Mouse (Mus musculus) neural tube, embryonic 10.5 days (tissue): Measurements from ENCODE around the gene Tm4sf1.

ENCODE experiments used
- DNase-seq: peaks from one replicate; pipeline ENCODE4 v3.0.0-alpha.2; 2017; ENCODE audit warnings: low spot score; ENCODE audit errors: extremely low spot score

The Tm4sf1 gene

DNA sequence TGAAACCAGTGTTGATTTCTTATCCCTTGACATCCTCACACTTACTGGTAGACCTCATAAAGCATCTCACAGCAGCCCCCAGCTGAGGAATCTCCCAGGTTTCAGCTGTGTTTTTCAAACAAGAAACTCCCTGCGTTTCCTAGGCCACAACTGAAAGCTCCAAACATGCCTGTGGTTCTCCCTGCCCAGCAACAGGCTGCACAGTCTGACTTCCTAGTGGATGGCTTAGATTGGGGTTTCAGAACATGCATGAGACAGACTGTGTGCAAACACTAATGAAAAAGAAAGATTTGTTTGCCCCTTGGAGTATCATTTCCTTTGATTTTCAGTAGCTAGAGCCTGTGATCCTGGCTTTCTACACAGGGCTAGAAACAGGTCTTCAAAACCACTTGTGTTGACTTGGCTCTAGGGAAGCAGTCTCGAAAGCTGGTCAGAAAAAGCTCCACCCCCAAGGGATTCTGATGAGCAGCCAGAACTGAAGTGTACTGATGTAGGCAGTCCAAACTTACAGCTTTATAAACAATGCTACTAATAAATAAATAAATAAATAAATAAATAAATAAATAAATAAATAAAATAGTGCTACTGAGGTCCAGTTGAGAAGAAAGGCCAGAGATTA is at the start of gene Tm4sf1:
Tm4sf1 (minus strand) TSS at position 68 of the 619 bp plus-strand sequence.
- no peak for DNase-seq

DNA sequence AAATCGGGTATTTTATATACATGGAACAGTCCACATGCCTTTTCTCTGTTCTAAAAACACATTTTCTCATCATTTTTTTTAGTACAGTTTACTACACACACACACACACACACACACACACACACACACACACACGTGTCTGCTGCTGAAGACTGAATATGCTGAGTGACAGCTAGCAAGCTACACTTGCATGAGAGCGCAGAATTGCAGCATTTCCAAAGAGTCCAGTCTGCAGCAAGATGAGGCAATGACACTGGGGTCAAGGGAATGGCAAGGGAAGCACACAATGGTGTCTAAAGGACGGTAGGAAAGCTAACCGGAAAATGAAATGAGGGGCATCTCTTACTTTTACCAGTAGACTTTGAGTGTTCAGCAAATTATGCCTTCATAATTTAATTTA is 43.0 kb upstream of the Tm4sf1 start:
- DNase-seq = no peak

DNA sequence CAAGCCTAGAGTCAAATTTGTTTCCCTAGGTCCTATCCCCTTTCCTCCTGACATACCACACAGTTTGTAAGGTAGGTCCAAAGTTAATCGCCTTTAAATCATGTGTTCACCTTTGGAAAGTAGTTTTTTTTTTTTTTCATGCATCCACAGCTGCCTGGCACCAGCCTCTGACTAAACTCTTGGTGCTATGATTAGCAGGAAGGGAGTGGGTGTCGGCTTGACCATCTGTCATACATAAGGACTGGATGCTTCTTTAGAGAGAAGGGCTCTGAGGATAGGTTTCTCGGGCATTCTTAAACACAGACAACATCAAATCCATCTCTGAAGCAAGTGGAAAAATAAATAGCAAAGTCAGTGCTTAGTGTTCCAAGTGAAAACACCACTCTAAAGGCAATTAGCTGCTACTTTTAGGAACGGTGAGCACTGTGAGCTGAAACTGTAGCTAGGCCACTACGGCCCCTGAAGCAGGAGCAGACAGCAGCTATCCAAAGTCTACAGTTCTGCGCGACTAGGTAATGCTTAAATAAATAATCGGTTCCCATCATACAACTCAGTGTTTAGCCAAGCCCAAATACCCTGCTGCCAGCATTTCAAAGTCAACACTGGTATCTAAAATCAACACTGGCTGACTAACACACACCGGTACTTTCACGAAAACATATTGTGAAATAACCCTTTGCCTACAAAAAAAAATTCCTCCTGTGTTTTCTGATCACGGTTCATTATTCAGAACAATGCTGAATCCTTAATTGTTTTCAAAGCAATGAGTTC is 42.2 kb upstream of the Tm4sf1 start:
- DNase-seq = no peak

DNA sequence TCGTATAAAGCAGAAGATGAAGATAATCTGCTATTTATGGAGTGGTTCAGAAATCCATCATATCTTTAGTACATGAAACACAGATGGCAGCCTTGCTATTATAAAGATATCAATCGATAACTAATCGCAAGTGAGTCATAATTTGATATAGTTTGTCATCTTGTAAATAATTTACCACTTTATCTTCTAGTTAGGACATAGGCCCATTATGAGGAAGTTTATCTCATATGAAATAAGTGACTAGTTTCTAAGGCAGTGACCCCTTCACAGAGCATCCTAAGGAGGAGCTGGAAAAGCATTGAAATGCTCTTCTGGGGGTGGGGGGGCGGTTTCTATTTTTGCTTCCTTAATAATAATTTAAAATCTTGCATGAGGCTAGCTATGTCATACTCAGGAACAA is 41.2 kb upstream of the Tm4sf1 start:
- no peak for DNase-seq

DNA sequence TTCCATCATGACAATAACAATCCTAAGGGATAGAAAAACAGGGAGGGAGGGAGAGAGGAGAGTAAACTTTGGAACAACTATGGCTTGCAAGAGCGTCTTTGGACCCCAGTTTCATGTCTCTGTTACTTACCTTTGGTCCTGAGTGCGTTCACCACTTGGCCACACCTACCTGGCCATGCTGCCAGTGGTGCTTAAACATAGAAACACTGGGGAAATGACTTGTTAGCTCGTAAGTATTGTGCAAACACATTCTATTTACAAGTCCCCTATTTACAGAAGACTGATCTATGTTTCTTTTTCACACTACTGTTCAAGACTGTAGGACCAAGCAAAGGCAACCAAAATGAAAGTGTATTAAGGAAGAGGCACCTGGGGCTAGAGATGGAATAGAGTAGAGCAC is 39.5 kb upstream of the Tm4sf1 start:
- no peak for DNase-seq

DNA sequence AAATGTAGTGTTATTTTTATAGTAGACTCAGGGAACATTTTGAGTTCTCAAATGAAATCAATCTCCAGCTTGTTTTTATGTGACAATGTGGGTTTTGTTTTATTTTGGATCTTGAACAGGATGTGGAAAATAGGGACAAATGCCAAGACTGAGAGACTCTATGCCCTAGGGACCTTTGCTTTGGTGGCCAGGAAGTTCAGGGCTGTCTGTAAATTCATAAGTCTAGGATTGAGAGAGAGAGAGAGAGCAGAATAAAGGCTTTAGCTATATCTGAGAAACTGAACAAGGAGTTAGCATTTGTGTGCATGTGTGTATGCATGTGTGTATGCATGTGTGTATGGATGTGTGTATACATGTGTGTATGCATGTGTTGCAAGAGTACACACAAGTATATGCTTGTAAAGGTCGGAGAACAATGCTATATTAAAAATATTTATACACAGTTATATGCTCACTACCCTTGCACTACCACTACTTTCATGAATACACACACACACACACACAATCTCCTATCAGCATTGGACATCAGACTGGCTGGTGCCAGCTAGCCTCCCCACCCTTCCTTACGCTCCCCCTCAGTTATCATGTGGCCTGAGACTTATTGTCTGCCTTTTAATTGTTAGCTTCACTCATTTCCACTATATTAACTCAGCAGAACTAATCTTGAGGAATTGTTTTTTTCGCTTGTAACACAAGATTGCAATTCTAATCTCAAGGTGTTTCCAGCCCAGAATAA is 33.5 kb upstream of the Tm4sf1 start:
- no peak for DNase-seq

DNA sequence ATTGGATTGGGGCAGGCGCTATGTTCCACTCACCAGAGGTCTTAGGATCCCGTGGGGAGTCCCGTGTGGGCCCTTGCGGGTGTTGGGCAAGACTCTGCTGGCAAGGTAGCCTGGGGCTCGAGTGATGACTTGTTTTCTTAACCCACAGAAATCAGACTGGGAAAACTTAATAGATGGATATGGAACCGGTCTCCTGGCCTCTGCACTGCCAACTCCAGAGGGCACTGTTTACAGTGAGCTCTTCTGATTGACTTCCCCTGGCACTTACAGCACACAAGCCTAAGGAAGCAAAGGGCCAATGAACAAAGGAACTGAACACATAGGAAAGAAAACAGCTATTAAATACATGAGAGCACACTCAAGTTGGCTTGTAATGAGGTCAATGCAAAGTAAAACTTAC is 26.2 kb upstream of the Tm4sf1 start:
- no peak for DNase-seq

DNA sequence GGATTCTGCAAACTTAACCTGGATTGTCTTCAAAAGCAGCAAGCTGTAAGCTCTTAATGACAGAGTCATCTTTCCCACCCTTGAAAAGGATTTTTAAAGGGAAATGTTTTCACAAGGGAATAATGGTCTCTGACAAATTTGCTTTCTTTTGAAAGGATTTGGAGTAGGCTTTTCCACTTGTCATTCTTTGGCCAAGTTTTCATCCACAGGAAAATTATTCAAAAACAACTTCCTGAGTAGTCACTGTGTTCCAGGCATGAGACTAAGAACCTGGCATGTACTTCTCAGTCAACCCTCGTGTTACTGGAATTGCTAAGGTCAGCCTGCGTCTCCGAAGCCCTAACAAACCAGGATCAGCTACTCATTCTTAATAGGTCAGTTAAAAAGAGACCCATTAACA is 5.3 kb upstream of the Tm4sf1 start:
- DNase-seq = no peak

DNA sequence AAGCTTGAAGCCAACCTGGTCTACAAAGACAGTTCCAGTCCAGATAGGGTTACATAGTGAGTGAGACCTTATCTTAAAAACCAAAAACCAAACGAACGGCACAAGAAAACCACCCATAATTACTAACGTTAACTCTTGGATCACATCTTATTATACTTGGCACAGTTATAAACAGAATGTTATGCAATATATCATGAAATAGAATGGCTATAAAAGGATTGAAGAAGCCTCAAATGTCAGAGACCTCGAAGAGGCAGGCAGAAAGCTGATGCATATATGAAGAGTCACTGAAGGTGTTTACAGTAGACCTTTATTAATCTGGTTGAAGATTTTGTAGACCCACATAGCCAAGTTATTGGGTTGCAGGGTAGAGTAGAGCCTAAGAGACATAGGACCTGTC is 3.8 kb upstream of the Tm4sf1 start:
- DNase-seq = no peak

DNA sequence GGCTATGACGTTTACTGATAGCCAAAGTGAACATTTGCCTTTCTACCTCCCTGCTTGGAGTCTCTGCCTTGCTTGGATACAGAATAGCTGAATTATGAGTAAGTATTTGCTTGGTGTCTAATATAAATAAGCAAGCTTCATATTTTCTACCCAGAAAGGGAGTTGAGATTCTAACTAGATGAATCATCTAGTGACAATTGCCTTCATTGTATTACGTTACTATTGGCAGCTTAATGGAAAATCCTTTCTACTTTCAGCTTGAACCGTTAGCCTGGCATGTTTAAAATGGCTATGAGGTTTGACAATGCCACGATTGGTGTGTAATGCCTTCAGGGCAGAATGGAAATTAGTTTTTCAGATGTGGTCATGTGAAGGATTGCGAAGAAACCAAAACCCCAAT is 2.7 kb upstream of the Tm4sf1 start:
- no peak for DNase-seq

DNA sequence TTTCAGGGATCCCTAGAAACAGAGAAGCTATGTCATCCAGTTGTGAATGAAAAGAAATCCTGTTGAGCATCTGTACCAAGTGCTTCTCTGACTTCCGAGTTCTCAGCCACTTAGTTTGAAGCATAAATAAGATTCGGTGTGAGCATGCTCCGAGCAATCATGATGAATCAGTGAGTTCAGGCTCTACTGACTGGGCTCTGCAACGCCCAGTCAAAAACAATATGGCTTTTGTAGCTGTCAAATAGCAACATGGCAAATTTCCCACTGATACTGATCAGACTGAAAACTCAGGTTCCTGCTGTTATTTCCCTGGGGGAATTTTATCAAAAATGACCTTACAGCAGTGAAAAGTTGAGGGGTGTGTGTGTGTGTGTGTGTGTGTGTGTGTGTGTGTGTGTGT is 2.3 kb upstream of the Tm4sf1 start:
- DNase-seq = no peak

DNA sequence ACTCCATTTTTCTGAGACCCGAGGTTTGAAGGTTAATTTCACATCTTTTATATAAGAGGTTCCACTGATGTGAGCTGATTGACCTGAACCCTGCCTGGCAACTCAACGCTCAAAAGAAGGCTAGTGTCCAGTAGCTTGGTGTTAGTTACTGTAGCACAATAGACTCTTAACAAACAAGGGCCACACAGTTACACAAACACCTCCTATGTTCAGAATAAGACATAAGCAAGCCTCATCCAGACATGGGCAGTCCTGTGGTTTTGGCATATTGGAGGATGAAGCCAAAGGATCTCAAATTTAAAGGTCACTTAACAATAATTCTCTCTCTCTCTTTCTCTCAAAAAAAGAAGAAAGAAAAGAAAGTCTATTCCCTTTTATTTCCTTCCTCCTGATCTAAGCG is 1.7 kb upstream of the Tm4sf1 start:
- DNase-seq = no peak

DNA sequence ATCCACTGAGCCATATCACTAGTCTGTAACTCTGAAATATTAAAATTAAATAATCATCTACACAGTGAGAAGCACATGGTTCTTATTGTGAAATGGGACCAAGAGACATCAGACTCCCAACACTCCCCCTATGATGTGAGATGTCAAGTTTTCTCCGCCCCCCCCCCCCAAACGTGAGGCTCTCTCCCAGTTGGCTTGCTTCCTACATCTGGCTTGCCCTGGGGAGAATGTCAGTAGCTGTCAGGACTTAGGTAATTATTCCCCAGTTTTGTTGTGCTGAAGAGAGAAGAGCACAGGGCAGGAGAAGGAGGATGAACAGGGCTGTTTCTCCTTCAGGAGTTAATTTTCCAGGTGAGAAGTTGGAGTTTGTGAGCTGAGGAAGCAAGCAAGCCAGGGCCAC is 1.1 kb upstream of the Tm4sf1 start:
- no peak for DNase-seq

DNA sequence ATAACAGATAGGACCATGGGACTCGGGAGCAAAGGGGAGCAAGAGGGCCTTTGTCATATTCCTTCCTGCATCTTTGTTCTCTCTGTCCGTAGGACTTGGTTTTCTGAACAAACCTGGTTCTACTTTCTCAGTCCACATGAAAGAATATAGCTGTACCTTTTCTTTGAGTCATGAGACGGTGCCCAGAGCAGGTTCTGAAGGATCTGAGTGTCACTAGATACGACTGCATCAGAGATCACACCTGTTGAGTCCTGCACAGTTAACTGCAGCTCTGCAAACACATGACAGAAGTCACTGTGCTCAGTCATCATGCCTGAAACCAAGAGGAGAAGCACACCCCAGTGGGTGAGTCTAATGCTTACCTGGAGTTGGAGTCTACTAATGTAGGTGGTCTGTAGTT is 422 bp downstream of the Tm4sf1 start:
- no peak for DNase-seq

DNA sequence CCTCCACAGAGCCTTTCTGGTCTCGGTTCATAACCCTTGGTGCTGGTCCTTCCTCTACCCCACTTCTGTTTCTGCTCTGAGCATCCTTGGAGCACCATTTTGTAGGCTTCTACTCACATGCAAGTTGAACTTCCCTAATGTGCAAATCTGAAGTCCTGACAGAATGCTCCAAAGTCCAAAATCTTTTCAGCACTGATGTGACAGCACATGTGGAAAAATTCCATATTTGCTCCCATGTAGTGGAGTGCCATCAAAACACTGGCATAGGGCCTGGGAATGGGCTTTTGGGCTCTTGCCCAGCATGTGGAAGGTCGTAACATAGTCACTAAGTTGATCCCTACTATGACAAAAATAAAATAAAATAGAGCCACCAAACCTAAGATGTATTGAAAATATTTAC is 3.8 kb downstream of the Tm4sf1 start:
- DNase-seq = no peak

DNA sequence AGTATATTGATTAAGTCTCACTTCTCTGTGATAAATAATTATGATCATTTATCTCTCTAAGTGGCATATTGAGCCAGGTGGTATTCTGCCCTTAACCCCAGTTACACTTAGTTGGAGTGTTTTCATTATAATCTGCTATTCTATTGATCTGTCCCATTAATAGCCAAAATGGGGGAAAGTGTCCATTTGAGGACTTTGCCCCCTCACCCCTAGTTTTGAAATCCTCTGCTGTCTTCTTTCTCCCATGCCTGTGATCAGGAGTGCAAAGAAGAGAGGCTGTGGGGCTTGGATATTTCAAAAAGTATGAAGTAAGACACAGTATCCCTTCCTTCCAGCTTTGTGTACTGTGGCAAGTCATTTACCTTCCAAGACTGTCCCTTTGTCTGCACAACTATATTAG is 5.2 kb downstream of the Tm4sf1 start:
- DNase-seq = no peak

DNA sequence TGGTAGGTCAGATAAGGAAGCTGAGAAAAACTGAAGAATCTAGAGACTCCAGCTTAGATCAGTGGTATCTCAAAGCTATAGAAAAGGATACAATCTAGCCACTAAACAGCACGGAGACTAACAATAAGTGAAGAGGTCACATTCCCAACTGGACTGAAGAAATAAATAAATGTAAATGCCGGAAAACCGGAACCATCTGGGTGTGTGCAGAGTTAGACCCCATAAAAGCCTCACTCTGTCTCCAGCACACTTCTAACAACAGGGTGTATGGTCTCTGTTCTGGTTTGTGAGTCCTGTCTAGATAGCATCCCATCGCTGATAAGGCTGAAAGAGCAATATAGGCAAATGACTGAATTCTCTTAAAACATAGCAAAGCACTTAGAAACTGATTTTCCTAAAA is 6.2 kb downstream of the Tm4sf1 start:
- no peak for DNase-seq

DNA sequence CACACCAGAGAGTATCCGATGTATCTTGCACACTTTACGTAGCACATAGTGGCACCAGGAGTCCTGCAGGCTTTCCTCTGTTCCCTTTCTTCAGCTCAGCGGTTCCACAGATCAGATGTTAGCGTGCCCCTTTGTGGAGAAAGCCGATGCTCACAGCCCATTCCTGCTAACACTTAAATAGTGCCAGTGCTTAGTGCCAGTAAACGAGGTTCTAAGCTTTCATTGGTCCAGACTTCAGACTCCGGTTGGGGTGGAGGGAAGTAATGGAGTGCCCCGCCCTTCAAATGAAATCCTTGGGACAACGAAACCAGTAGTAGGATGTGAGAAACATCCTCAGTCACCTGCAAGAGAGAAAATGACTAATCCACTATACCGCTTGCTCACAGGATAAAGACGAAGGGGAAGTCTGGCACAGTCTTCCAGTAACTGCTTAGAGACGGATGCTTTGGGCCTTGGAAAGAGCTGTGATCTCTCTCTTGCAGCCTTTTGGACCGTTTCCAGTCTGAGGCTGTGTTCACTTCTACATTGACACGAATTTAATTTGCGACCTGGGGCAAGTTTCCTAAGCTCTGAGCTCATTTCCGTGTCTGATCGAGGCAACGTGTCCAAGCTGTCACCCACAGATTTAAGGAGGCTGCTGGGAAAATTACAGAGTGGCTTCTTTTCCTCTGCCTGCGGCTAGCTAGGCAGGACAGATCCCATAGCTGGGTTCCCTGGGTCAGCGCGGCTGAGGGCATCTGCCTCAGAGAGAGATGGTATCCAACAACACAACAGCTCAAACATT is 6.9 kb downstream of the Tm4sf1 start:
- DNase-seq = no peak

DNA sequence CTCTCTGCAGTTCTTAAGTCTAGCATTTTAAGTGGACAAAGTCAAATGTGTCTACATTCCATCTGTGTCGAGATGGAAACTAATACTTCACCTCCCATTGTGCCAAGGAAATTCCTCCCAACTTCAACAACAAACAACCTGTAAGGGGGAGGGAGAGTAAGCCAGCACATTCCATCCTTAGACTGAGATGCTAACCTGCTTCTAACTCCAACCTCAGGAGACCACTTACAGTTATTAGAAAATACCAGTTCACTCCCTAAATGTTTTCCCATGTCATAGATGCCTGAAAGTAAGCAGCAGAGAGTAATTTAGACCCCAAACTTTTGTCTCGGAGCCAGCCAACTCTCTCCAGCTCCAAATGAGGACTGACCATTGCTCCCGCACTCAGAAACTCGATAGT is 7.9 kb downstream of the Tm4sf1 start:
- no peak for DNase-seq

DNA sequence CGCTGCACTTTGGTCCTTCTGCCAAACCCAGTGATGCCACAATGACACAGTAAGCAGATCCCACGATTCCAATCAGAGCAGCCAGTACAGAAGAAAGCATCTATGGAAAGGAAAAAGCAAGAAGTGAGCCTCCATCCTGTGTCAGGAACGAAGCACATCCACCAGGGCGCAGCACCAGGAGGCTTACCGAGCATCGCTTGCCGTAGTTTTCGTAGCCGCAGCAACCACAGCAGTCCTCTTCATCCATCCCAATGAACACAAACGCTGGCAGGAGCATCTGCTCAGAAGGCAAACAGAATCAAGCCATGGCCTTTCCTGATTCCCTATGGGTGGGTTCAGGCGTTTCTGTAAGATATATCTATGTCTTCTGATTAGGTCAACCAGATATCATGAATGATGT is 9.0 kb downstream of the Tm4sf1 start:
- no peak for DNase-seq

DNA sequence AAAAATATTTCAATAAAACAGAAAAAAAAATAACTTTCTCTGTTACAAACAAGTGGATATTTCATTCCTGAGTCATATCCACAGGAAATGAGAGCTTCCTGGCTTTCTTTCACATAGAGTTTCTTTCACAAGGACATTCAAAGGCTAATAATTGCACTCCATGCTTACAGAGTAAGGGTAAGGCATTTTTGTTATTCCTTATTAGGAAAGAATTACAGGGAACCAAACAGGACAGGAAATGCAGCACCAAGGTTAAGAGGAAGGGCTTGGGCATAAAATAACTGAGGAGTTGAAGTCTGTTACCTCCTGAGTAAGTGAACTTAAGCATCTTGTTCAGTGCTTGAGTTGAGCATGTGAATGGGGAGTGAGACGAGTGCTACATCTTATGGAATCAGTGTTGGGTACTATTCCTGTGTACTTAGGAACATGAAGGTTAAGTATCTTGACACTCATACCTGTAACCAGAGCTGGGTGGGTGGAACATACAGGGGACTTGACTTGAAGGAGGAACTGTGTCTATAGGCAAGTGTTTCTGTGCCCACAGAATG is 12.8 kb downstream of the Tm4sf1 start:
- DNase-seq = no peak
